Mouse (Mus musculus) fat pad, adult 2 months (tissue): ENCODE measurements around the gene Gm4297.
"Not testable (repeated sequence)": the region's sequence is repeated elsewhere in the genome, so short reads cannot be mapped to it uniquely, and the experiment has no call there.

Experiments used
- DNase-seq: peaks from one replicate; pipeline ENCODE4 v3.0.0-alpha.2; 2011; ENCODE audit warnings: low read depth, low spot score; ENCODE audit errors: extremely low read depth

Gm4297 gene

DNA sequence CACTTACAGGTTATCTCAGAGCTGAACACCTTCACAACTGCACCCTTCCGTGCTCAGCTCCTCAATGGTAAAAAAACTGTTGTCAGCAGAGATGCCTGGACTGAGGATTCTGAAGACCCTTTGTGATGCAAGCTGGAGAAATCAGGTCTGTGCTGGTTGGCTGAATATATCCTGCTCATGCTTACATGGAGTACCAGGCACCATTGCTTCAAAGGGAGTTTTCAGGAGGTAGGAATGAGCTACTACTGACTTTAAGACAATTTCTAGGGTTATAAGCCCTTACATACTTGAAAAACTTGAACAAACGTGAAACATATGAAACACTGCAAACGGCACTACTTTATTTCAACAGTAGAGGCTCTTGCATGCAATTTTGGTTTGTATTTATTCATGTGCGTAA, at the start of gene Gm4297:
Gene Gm4297 (minus strand): TSS at position 101 of the 400 bp plus-strand sequence.
- not testable (repeated sequence) for DNase-seq
